Mouse (Mus musculus) kidney, embryonic 14.5 days (tissue): ENCODE data around the gene Gm2075. TPM values are rescaled to one million over a fixed set of nuclear protein-coding genes. Genes with fewer than 3 reads are reported as not detected.

Source experiments
- polyA plus RNA-seq: library from polyadenylated mRNA; unstranded; fragments of >200 nt; fragmentation: Nextera tagmentation; extraction: Ambion mirVana; gene quantifications from 2 replicates; pipeline ENCODE4 v1.2.1, GENCODE M21; 2014

The Gm2075 gene
- polyA plus RNA-seq, 1 experiment from 2014 or later = not detected

Other genes starting within 250 kb of the Gm2075 start
- gene Gm21319, start 236.1 kb upstream of the Gm2075 start, polyA plus RNA-seq = not detected in 2 replicates
- gene Gm21936, start 216.3 kb upstream of the Gm2075 start, polyA plus RNA-seq = not detected in 2 replicates
- not detected in 2 replicates for gene BB287469, start 195.3 kb upstream of the Gm2075 start, polyA plus RNA-seq
- gene Gm2001, start 169.5 kb upstream of the Gm2075 start, polyA plus RNA-seq = not detected in 2 replicates
- not detected in 2 replicates for gene Gm2016, start 137.8 kb upstream of the Gm2075 start, polyA plus RNA-seq
- gene Gm2022, start 116.5 kb upstream of the Gm2075 start, polyA plus RNA-seq = not detected in 2 replicates
- gene Gm2035, start 92.0 kb upstream of the Gm2075 start, polyA plus RNA-seq = not detected in 2 replicates
- gene Gm2042, start 57.8 kb upstream of the Gm2075 start, polyA plus RNA-seq = not detected in 2 replicates
- not detected in 2 replicates for gene Gm6803, start 6.9 kb downstream of the Gm2075 start, polyA plus RNA-seq
- not detected in 2 replicates for gene Gm2056, start 15.2 kb downstream of the Gm2075 start, polyA plus RNA-seq
- gene Gm16368, start 71.8 kb downstream of the Gm2075 start, polyA plus RNA-seq = not detected in 2 replicates
- gene Gm10436, start 170.3 kb downstream of the Gm2075 start, polyA plus RNA-seq = 0.21 TPM in 1 of 2 replicates, not detected in the other
- gene Gm8332, start 238.3 kb downstream of the Gm2075 start, polyA plus RNA-seq = not detected in 2 replicates